Mouse (Mus musculus) liver, embryonic 14.5 days (tissue): ENCODE measurements around the gene AI593442.

ENCODE experiments used
- CTCF ChIP-seq: IDR thresholded peaks from 2 replicates; pipeline ENCODE4 v1.5.1; 2016; ENCODE audit warnings: antibody characterized with exemption, low read depth, control low read depth
- EP300 ChIP-seq: IDR thresholded peaks from 2 replicates; pipeline ENCODE4 v1.6.1; 2016; ENCODE audit warnings: antibody characterized with exemption, low read depth

DNA sequence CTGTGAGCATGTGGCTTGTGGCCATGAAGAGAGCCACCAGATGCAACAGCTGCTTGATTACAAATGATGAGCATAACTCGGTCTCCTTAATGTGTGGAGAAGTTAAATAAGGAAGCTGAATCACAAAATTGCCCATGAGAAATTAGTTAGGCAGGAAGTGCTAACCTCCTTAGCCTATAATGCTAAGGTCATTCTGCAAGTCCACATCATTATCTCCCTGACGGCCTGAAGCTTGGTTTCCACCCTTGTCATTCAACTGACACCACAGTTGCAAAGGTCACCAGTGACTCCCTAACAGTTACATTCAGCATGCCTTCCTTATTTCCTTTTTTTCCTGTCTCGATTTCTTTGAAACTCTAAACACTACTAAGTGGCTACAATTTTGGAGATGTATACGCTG lies 55.7 kb downstream of the AI593442 start:
- no peak for TF ChIP-seq CTCF
- no peak for TF ChIP-seq EP300
